Mouse (Mus musculus) heart, postnatal 0 days (tissue): ENCODE measurements around the gene Slc5a3. TPM values are rescaled to one million over a fixed set of nuclear protein-coding genes. Genes with fewer than 3 reads are reported as not detected.

ENCODE experiments used
- ATAC-seq: fragments of 200-750 bp; cut with Nextera tagmentation; 2 replicates; pipeline ENCODE4 v1.8.0; 2017; ENCODE audit warnings: low read depth, moderate number of reproducible peaks, moderate library complexity; ENCODE audit not compliant: insufficient read depth
- DNase-seq: peaks from one replicate; pipeline ENCODE4 v3.0.0-alpha.2; 2016; ENCODE audit warnings: low spot score
- H3K27ac ChIP-seq: fragments of 300-500 bp; sonication (generic); 2 replicates; pipeline ENCODE4 v1.5.1; 2014; ENCODE audit warnings: low read depth, mild to moderate bottlenecking
- H3K27me3 ChIP-seq: fragments of 300-500 bp; sonication (generic); 2 replicates; pipeline ENCODE4 v1.6.1; 2014; ENCODE audit warnings: low read length, mixed read lengths; ENCODE audit not compliant: control insufficient read depth, insufficient read depth
- H3K36me3 ChIP-seq: fragments of 300-500 bp; sonication (generic); replicated peaks from 2 replicates; pipeline ENCODE4 v1.6.1; 2014; ENCODE audit warnings: low read length, mixed read lengths; ENCODE audit not compliant: control insufficient read depth, insufficient read depth
- H3K4me1 ChIP-seq: fragments of 300-500 bp; sonication (generic); 2 replicates; pipeline ENCODE4 v1.6.1; 2014; ENCODE audit warnings: antibody characterized with exemption; ENCODE audit not compliant: control insufficient read depth, insufficient read depth
- H3K4me2 ChIP-seq: fragments of 300-500 bp; sonication (generic); 2 replicates; pipeline ENCODE4 v1.6.1; 2014; ENCODE audit warnings: low read depth, mild to moderate bottlenecking, low read length, moderate library complexity
- H3K4me3 ChIP-seq: fragments of 300-500 bp; sonication (generic); 2 replicates; pipeline ENCODE4 v1.5.1; 2014; ENCODE audit warnings: low read depth, low read length
- H3K9ac ChIP-seq: fragments of 300-500 bp; sonication (generic); replicated peaks from 2 replicates; pipeline ENCODE4 v1.6.1; 2014; ENCODE audit warnings: low read depth, low read length, mixed read lengths
- H3K9me3 ChIP-seq: fragments of 300-500 bp; sonication (generic); replicated peaks from 2 replicates; pipeline ENCODE4 v1.6.1; 2016; ENCODE audit warnings: low read length; ENCODE audit not compliant: control insufficient read depth
- CTCF ChIP-seq: IDR thresholded peaks from 2 replicates; pipeline ENCODE4 v1.5.1; 2016; ENCODE audit warnings: antibody characterized with exemption, control low read depth, low read depth
- EP300 ChIP-seq: IDR thresholded peaks from 2 replicates; pipeline ENCODE4 v1.6.1; 2016; ENCODE audit warnings: antibody characterized with exemption, low read depth
- WGBS: fragments of 180-500 bp; shearing (Covaris S2); extraction: QIAGEN DNeasy Blood & Tissue Kit; methylation state at CpG from one replicate; pipeline ENCODE4 v1.1.7; 2014; 5-methylcytosine and 5-hydroxymethylcytosine counted together
- polyA plus RNA-seq: library from polyadenylated mRNA; unstranded; fragments of >200 nt; fragmentation: Nextera tagmentation; extraction: Ambion mirVana; gene quantifications from 2 replicates; pipeline ENCODE4 v1.2.1, GENCODE M21; 2015
- total RNA-seq: library from RNA; depleted of rRNA; stranded (reverse); fragments of >200 nt; gene quantifications from 2 replicates; pipeline ENCODE4 v1.2.3, GENCODE M21; 2014; ENCODE audit warnings: low replicate concordance

Slc5a3 gene
- total and polyA plus RNA-seq, 2 experiments from 2014 or later: 1.5 to 13.9 TPM

- peaks cover 5% of the 10 kb centered on the region for H3K9me3 ChIP-seq
- peak overlapping the region; percentile 99 for H3K4me2 ChIP-seq
- peaks cover 12% of the 10 kb centered on the region; the same call in 1 of the 2 replicates for H3K4me1 ChIP-seq
- H3K9ac ChIP-seq: peak overlapping the region; percentile 84
- peaks cover 13% of the 10 kb centered on the region for H3K36me3 ChIP-seq
- H3K27me3 ChIP-seq: no peaks in the 10 kb centered on the region
- 4% methylated on average over 51 of the region's 63 CpGs for WGBS
- DNase-seq (no peak), ATAC-seq (peak; percentile 5; the same call in 1 of the 2 replicates)
- TF ChIP-seq EP300 (no peak), CTCF (no peak)
- peak overlapping the region; percentile 96 for H3K4me3 ChIP-seq
- peak overlapping the region; percentile 80 for H3K27ac ChIP-seq
Measured at GRCm38 (mm10) chr16:92058644-92059620, 810 bp downstream of the Slc5a3 start.

- TF ChIP-seq EP300: no peak
- no peak for TF ChIP-seq CTCF
- Histone ChIP-seq H3K27ac (no peak overlapping the region), H3K27me3 (no peaks in the 10 kb centered on the region), H3K4me1 (peaks cover 12% of the 10 kb centered on the region; the same call in 1 of the 2 replicates), H3K36me3 (peaks cover 17% of the 10 kb centered on the region), H3K4me2 (peak overlapping the region; percentile 99; the same call in 1 of the 2 replicates), H3K4me3 (no peak overlapping the region; the same call in 1 of the 2 replicates), H3K9me3 (no peaks in the 10 kb centered on the region), H3K9ac (no peak overlapping the region)
- ATAC-seq (no peak), DNase-seq (no peak)
- 65% methylated on average over 3 of the region's 3 CpGs for WGBS
Measured at GRCm38 (mm10) chr16:92060213-92060612, 2.1 kb downstream of the Slc5a3 start.

GRCm38 (mm10) chr16:92061586-92061985 is 3.5 kb downstream of the Slc5a3 start:
- Histone ChIP-seq H3K4me3 (no peak overlapping the region), H3K4me1 (peaks cover 12% of the 10 kb centered on the region; the same call in 1 of the 2 replicates), H3K4me2 (no peak overlapping the region), H3K9ac (no peak overlapping the region), H3K36me3 (peaks cover 28% of the 10 kb centered on the region), H3K9me3 (no peaks in the 10 kb centered on the region), H3K27me3 (no peaks in the 10 kb centered on the region), H3K27ac (no peak overlapping the region)
- TF ChIP-seq EP300 (no peak), CTCF (no peak)
- no peak for DNase-seq
- ATAC-seq: no peak
- 90% methylated on average over 7 of the region's 7 CpGs for WGBS

- TF ChIP-seq CTCF (no peak), EP300 (no peak)
- peaks cover 41% of the 10 kb centered on the region for H3K36me3 ChIP-seq
- no peak for ATAC-seq
- H3K9me3 ChIP-seq: no peaks in the 10 kb centered on the region
- WGBS: 97% methylated on average over 1 of the region's 1 CpGs
- no peak for DNase-seq
- peaks cover 12% of the 10 kb centered on the region; the same call in 1 of the 2 replicates for H3K4me1 ChIP-seq
- H3K9ac ChIP-seq: no peak overlapping the region
- no peaks in the 10 kb centered on the region for H3K27me3 ChIP-seq
- no peak overlapping the region for H3K4me2 ChIP-seq
- H3K27ac ChIP-seq: no peak overlapping the region
- no peak overlapping the region for H3K4me3 ChIP-seq
Measured at GRCm38 (mm10) chr16:92062832-92063231, 4.7 kb downstream of the Slc5a3 start.

GRCm38 (mm10) chr16:92064801-92065200 is 6.7 kb downstream of the Slc5a3 start:
- H3K4me1 ChIP-seq: 0 out of 2 replicates have a peak, but pooled peaks cover 8% of the 10 kb centered on the region
- no peak overlapping the region for H3K27ac ChIP-seq
- H3K27me3 ChIP-seq: no peaks in the 10 kb centered on the region
- DNase-seq: no peak
- no peaks in the 10 kb centered on the region for H3K9me3 ChIP-seq
- no peak overlapping the region for H3K4me2 ChIP-seq
- TF ChIP-seq EP300: no peak
- TF ChIP-seq CTCF: no peak
- H3K9ac ChIP-seq: no peak overlapping the region
- H3K36me3 ChIP-seq: peaks cover 57% of the 10 kb centered on the region
- WGBS: 68% methylated on average over 2 of the region's 2 CpGs
- ATAC-seq: no peak
- no peak overlapping the region for H3K4me3 ChIP-seq
